Mouse (Mus musculus) layer of hippocampus, adult 2 months (tissue): ENCODE results near the gene Cdk5rap2. TPM values are rescaled to one million over a fixed set of nuclear protein-coding genes. Genes with fewer than 3 reads are reported as not detected.

ENCODE experiments used
- DNase-seq, 2 experiments: peaks; one replicate each; pipeline ENCODE4 v3.0.0; 2022; ENCODE audit warnings: low spot score in 2 of 2
- H3K27ac ChIP-seq: fragments of 200-600 bp; 2 replicates; pipeline ENCODE4 v1.8.1; 2022
- H3K4me3 ChIP-seq: fragments of 200-600 bp; 2 replicates; pipeline ENCODE4 v1.8.1; 2022; ENCODE audit warnings: mild to moderate bottlenecking
- CTCF ChIP-seq: fragments of 200-600 bp; conservative IDR thresholded peaks from 2 replicates; pipeline ENCODE4 v1.8.1; 2022; ENCODE audit warnings: antibody characterized with exemption, mild to moderate bottlenecking, moderate library complexity
- total RNA-seq, 2 experiments: library from RNA; stranded (reverse); gene quantifications; 2 replicates each; pipeline ENCODE4 v1.2.3; 2021

Cdk5rap2 gene
- total RNA-seq, 2 experiments from 2014 or later = 11.8 to 13.9 TPM

GRCm38 (mm10) chr4:70332576-70332975 is 77.7 kb downstream of the Cdk5rap2 start:
- no peak for DNase-seq
- Histone ChIP-seq H3K4me3 (no peak overlapping the region), H3K27ac (no peak overlapping the region)
- TF ChIP-seq CTCF = no peak

- Histone ChIP-seq H3K4me3 (no peak overlapping the region), H3K27ac (no peak overlapping the region)
- no peak for TF ChIP-seq CTCF
- DNase-seq = no peak
Observed at GRCm38 (mm10) chr4:70331181-70331580, 79.1 kb downstream of the Cdk5rap2 start.

- TF ChIP-seq CTCF = no peak
- DNase-seq = no peak
- Histone ChIP-seq H3K27ac (no peak overlapping the region), H3K4me3 (no peak overlapping the region)
Observed at GRCm38 (mm10) chr4:70328033-70328432, 82.2 kb downstream of the Cdk5rap2 start.

GRCm38 (mm10) chr4:70327436-70327835 is 82.8 kb downstream of the Cdk5rap2 start:
- no peak overlapping the region for H3K4me3 ChIP-seq
- DNase-seq = no peak
- TF ChIP-seq CTCF = no peak
- H3K27ac ChIP-seq = no peak overlapping the region

- Histone ChIP-seq H3K4me3 (no peak overlapping the region), H3K27ac (peak overlapping the region; percentile 21; the same call in 1 of the 2 replicates)
- DNase-seq = no peak
- TF ChIP-seq CTCF = no peak
Observed at GRCm38 (mm10) chr4:70321586-70321985, 88.7 kb downstream of the Cdk5rap2 start.

GRCm38 (mm10) chr4:70312170-70312569 is 98.1 kb downstream of the Cdk5rap2 start:
- peak overlapping the region; percentile 74 for H3K27ac ChIP-seq
- H3K4me3 ChIP-seq = no peak overlapping the region
- TF ChIP-seq CTCF = no peak
- no peak for DNase-seq

- Histone ChIP-seq H3K27ac (peak overlapping the region; percentile 74), H3K4me3 (no peak overlapping the region)
- TF ChIP-seq CTCF = no peak
- DNase-seq = peak; percentile 64 to 80
Observed at GRCm38 (mm10) chr4:70311530-70311929, 98.7 kb downstream of the Cdk5rap2 start.

- peak; percentile 77 to 85 for DNase-seq
- Histone ChIP-seq H3K4me3 (no peak overlapping the region), H3K27ac (no peak overlapping the region)
- peak; percentile 98 for TF ChIP-seq CTCF
Observed at GRCm38 (mm10) chr4:70307230-70307629, 103.0 kb downstream of the Cdk5rap2 start.

- no peak for DNase-seq
- no peak overlapping the region for H3K4me3 ChIP-seq
- no peak for TF ChIP-seq CTCF
- H3K27ac ChIP-seq = no peak overlapping the region
Observed at GRCm38 (mm10) chr4:70303870-70304269, 106.4 kb downstream of the Cdk5rap2 start.

- no peak overlapping the region for H3K4me3 ChIP-seq
- no peak overlapping the region for H3K27ac ChIP-seq
- TF ChIP-seq CTCF = peak; percentile 43
- DNase-seq = no peak
Observed at GRCm38 (mm10) chr4:70301187-70301586, 109.1 kb downstream of the Cdk5rap2 start.

GRCm38 (mm10) chr4:70289361-70289760 is 120.9 kb downstream of the Cdk5rap2 start:
- no peak for DNase-seq
- TF ChIP-seq CTCF = no peak
- Histone ChIP-seq H3K4me3 (no peak overlapping the region), H3K27ac (peak overlapping the region; percentile 43; the same call in 1 of the 2 replicates)

GRCm38 (mm10) chr4:70283163-70283562 is 127.1 kb downstream of the Cdk5rap2 start:
- H3K4me3 ChIP-seq = no peak overlapping the region
- TF ChIP-seq CTCF = no peak
- no peak overlapping the region for H3K27ac ChIP-seq
- DNase-seq = no peak

- TF ChIP-seq CTCF = no peak
- Histone ChIP-seq H3K27ac (no peak overlapping the region), H3K4me3 (no peak overlapping the region)
- DNase-seq = no peak
Observed at GRCm38 (mm10) chr4:70278882-70279281, 131.4 kb downstream of the Cdk5rap2 start.

- DNase-seq = no peak
- peak; percentile 56 for TF ChIP-seq CTCF
- Histone ChIP-seq H3K4me3 (no peak overlapping the region), H3K27ac (no peak overlapping the region)
Observed at GRCm38 (mm10) chr4:70278057-70278456, 132.2 kb downstream of the Cdk5rap2 start.

- Histone ChIP-seq H3K27ac (peak overlapping the region; percentile 74), H3K4me3 (no peak overlapping the region)
- DNase-seq = no peak
- no peak for TF ChIP-seq CTCF
Observed at GRCm38 (mm10) chr4:70272943-70273342, 137.3 kb downstream of the Cdk5rap2 start.
